Mouse (Mus musculus): ENCODE measurements around the gene Cgref1. TPM values are rescaled to one million over a fixed set of nuclear protein-coding genes. Genes with fewer than 3 reads are reported as not detected.

The Cgref1 gene
- polyA plus RNA-seq, 1 experiment from 2014 or later, result 2.7 TPM

GRCm38 (mm10) chr5:30924614-30925013, 20.8 kb downstream of the Cgref1 start:
- Histone ChIP-seq H3K9me3 (ENCODE audit: control insufficient read depth, low read length) (no peaks in the 10 kb centered on the region), H3K4me1 (ENCODE audit: control insufficient read depth, insufficient read depth, low read length) (peaks cover 8% of the 10 kb centered on the region), H3K27ac (replicated peaks; ENCODE audit: low read depth, low read length) (no peak overlapping the region), H3K4me3 (ENCODE audit: low read depth, low read length) (no peak overlapping the region), H3K9ac (ENCODE audit: low read length) (no peak overlapping the region), H3K4me2 (ENCODE audit: low read depth, severe bottlenecking) (no peak overlapping the region), H3K36me3 (ENCODE audit: control insufficient read depth, insufficient read depth, low read length) (peaks cover 3% of the 10 kb centered on the region; the same call in 1 of the 2 replicates), H3K27me3 (ENCODE audit: control insufficient read depth, insufficient read depth, low read length) (no peaks in the 10 kb centered on the region)
- WGBS, result 78% methylated on average over 8 of the region's 8 CpGs
- ATAC-seq (ENCODE audit: insufficient number of reproducible peaks, low FRiP score, low TSS enrichment, low read depth), result no peak
- no peak for DNase-seq (ENCODE audit: low spot score)

GRCm38 (mm10) chr5:30923119-30923518, 22.3 kb downstream of the Cgref1 start:
- Histone ChIP-seq H3K27me3 (ENCODE audit: control insufficient read depth, insufficient read depth, low read length) (no peaks in the 10 kb centered on the region), H3K9me3 (ENCODE audit: control insufficient read depth, low read length) (no peaks in the 10 kb centered on the region), H3K4me1 (ENCODE audit: control insufficient read depth, insufficient read depth, low read length) (peaks cover 8% of the 10 kb centered on the region), H3K36me3 (ENCODE audit: control insufficient read depth, insufficient read depth, low read length) (peaks cover 10% of the 10 kb centered on the region; the same call in 1 of the 2 replicates), H3K27ac (replicated peaks; ENCODE audit: low read depth, low read length) (no peak overlapping the region), H3K9ac (ENCODE audit: low read length) (no peak overlapping the region), H3K4me2 (ENCODE audit: low read depth, severe bottlenecking) (no peak overlapping the region), H3K4me3 (ENCODE audit: low read depth, low read length) (no peak overlapping the region)
- no peak for ATAC-seq (ENCODE audit: insufficient number of reproducible peaks, low FRiP score, low TSS enrichment, low read depth)
- no peak for DNase-seq (ENCODE audit: low spot score)
- WGBS, result 89% methylated on average over 6 of the region's 6 CpGs

- no peaks in the 10 kb centered on the region for H3K27me3 ChIP-seq (ENCODE audit: control insufficient read depth, insufficient read depth, low read length)
- no peak for ATAC-seq (ENCODE audit: insufficient number of reproducible peaks, low FRiP score, low TSS enrichment, low read depth)
- no peak overlapping the region for H3K9ac ChIP-seq (ENCODE audit: low read length)
- H3K36me3 ChIP-seq (ENCODE audit: control insufficient read depth, insufficient read depth, low read length), result peaks cover 14% of the 10 kb centered on the region; the same call in 1 of the 2 replicates
- H3K9me3 ChIP-seq (ENCODE audit: control insufficient read depth, low read length), result no peaks in the 10 kb centered on the region
- no peak overlapping the region for H3K4me3 ChIP-seq (ENCODE audit: low read depth, low read length)
- H3K27ac ChIP-seq (replicated peaks; ENCODE audit: low read depth, low read length), result no peak overlapping the region
- no peak overlapping the region for H3K4me2 ChIP-seq (ENCODE audit: low read depth, severe bottlenecking)
- 77% methylated on average over 10 of the region's 10 CpGs for whole genome bisulfite sequencing
- DNase-seq (ENCODE audit: low spot score), result no peak
- H3K4me1 ChIP-seq (ENCODE audit: control insufficient read depth, insufficient read depth, low read length), result peaks cover 8% of the 10 kb centered on the region
These were observed 22.8 kb downstream of the Cgref1 start for GRCm38 (mm10) chr5:30922581-30923041.

- Histone ChIP-seq H3K27me3 (ENCODE audit: control insufficient read depth, insufficient read depth, low read length) (no peaks in the 10 kb centered on the region), H3K4me2 (ENCODE audit: low read depth, severe bottlenecking) (peak within 1 kb of the TSS; percentile 67), H3K4me1 (ENCODE audit: control insufficient read depth, insufficient read depth, low read length) (peaks cover 8% of the 10 kb centered on the region), H3K36me3 (ENCODE audit: control insufficient read depth, insufficient read depth, low read length) (peaks cover 14% of the 10 kb centered on the region; the same call in 1 of the 2 replicates), H3K4me3 (ENCODE audit: low read depth, low read length) (peak within 1 kb of the TSS; percentile 37), H3K9ac (ENCODE audit: low read length) (peak within 1 kb of the TSS; percentile 54), H3K27ac (replicated peaks; ENCODE audit: low read depth, low read length) (peak within 1 kb of the TSS; percentile 71; the same call in 1 of the 2 replicates), H3K9me3 (ENCODE audit: control insufficient read depth, low read length) (no peaks in the 10 kb centered on the region)
- WGBS, result under 1% methylated on average over 40 of the region's 40 CpGs
- DNase-seq (ENCODE audit: low spot score), result peak; percentile 95
- peak; percentile 85 for ATAC-seq (ENCODE audit: insufficient number of reproducible peaks, low FRiP score, low TSS enrichment, low read depth)
These were observed 23.9 kb downstream of the Cgref1 start, which contains the start of gene Khk for GRCm38 (mm10) chr5:30921256-30922033. Gene Khk, plus strand, starts transcription at chr5:30921431.

GRCm38 (mm10) chr5:30920621-30921020, 24.8 kb downstream of the Cgref1 start:
- Histone ChIP-seq H3K9me3 (ENCODE audit: control insufficient read depth, low read length) (no peaks in the 10 kb centered on the region), H3K9ac (ENCODE audit: low read length) (no peak overlapping the region), H3K4me3 (ENCODE audit: low read depth, low read length) (no peak overlapping the region), H3K27me3 (ENCODE audit: control insufficient read depth, insufficient read depth, low read length) (no peaks in the 10 kb centered on the region), H3K27ac (replicated peaks; ENCODE audit: low read depth, low read length) (no peak overlapping the region), H3K4me1 (ENCODE audit: control insufficient read depth, insufficient read depth, low read length) (peaks cover 12% of the 10 kb centered on the region), H3K4me2 (ENCODE audit: low read depth, severe bottlenecking) (no peak overlapping the region), H3K36me3 (ENCODE audit: control insufficient read depth, insufficient read depth, low read length) (peaks cover 14% of the 10 kb centered on the region; the same call in 1 of the 2 replicates)
- 67% methylated on average over 19 of the region's 19 CpGs for WGBS
- no peak for DNase-seq (ENCODE audit: low spot score)
- 0 out of 2 replicates have a peak, but pooled peaks have one; percentile 7 for ATAC-seq (ENCODE audit: insufficient number of reproducible peaks, low FRiP score, low TSS enrichment, low read depth)

GRCm38 (mm10) chr5:30919831-30920614, 25.4 kb downstream of the Cgref1 start:
- peaks cover 14% of the 10 kb centered on the region; the same call in 1 of the 2 replicates for H3K36me3 ChIP-seq (ENCODE audit: control insufficient read depth, insufficient read depth, low read length)
- no peak overlapping the region for H3K4me2 ChIP-seq (ENCODE audit: low read depth, severe bottlenecking)
- H3K9me3 ChIP-seq (ENCODE audit: control insufficient read depth, low read length), result no peaks in the 10 kb centered on the region
- no peak overlapping the region for H3K9ac ChIP-seq (ENCODE audit: low read length)
- H3K27me3 ChIP-seq (ENCODE audit: control insufficient read depth, insufficient read depth, low read length), result no peaks in the 10 kb centered on the region
- H3K4me1 ChIP-seq (ENCODE audit: control insufficient read depth, insufficient read depth, low read length), result peaks cover 17% of the 10 kb centered on the region
- no peak overlapping the region for H3K27ac ChIP-seq (replicated peaks; ENCODE audit: low read depth, low read length)
- no peak for ATAC-seq (ENCODE audit: insufficient number of reproducible peaks, low FRiP score, low TSS enrichment, low read depth)
- no peak for DNase-seq (ENCODE audit: low spot score)
- WGBS, result 75% methylated on average over 11 of the region's 11 CpGs
- no peak overlapping the region for H3K4me3 ChIP-seq (ENCODE audit: low read depth, low read length)

GRCm38 (mm10) chr5:30918691-30919090, 26.7 kb downstream of the Cgref1 start:
- WGBS, result 78% methylated on average over 8 of the region's 8 CpGs
- Histone ChIP-seq H3K4me3 (ENCODE audit: low read depth, low read length) (no peak overlapping the region), H3K27me3 (ENCODE audit: control insufficient read depth, insufficient read depth, low read length) (no peaks in the 10 kb centered on the region), H3K4me2 (ENCODE audit: low read depth, severe bottlenecking) (no peak overlapping the region), H3K9ac (ENCODE audit: low read length) (no peak overlapping the region), H3K27ac (replicated peaks; ENCODE audit: low read depth, low read length) (no peak overlapping the region), H3K36me3 (ENCODE audit: control insufficient read depth, insufficient read depth, low read length) (peaks cover 14% of the 10 kb centered on the region; the same call in 1 of the 2 replicates), H3K4me1 (ENCODE audit: control insufficient read depth, insufficient read depth, low read length) (peaks cover 26% of the 10 kb centered on the region), H3K9me3 (ENCODE audit: control insufficient read depth, low read length) (no peaks in the 10 kb centered on the region)
- DNase-seq (ENCODE audit: low spot score), result no peak
- no peak for ATAC-seq (ENCODE audit: insufficient number of reproducible peaks, low FRiP score, low TSS enrichment, low read depth)
